Mouse (Mus musculus) T-helper 1 cell (primary cell): ENCODE measurements around the gene Prkn.
"Not testable (repeated sequence)": the region's sequence is repeated elsewhere in the genome, so short reads cannot be mapped to it uniquely, and the experiment has no call there.

Source experiments
- in situ Hi-C: fragments of 300-600 bp; cut with MboI, MseI; formaldehyde crosslinking; loops from one replicate; pipeline ENCODE4 v1.15.1; 2025; ENCODE audit warnings: high pct_unique_total_duplicates

Gene Prkn

GRCm38 (mm10) chr17:11975062-11975607, 1135.0 kb downstream of the Prkn start:
- in situ Hi-C loops = no loop called here

GRCm38 (mm10) chr17:11978260-11978821, 1138.2 kb downstream of the Prkn start:
- in situ Hi-C loops = no loop called here

DNA sequence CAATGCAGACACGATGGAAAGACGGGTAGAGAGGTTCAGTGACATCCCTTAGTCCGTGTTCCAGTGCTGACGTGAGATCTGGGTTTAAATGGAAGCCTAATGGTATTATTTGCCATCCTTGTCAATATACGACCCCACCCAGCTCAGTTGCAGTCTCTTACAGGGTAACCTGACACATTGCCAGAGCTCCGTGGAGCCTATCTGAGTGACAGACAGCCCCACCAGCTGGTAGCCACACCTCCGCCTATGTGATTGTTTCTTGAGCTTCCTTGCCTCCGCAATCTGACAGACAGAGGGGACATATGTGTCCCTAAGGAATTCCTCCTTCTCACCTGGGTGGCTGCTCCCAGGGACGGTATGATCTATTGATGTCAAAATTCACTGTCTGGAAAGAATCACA, 1141.5 kb downstream of the Prkn start:
- in situ Hi-C loops = no loop called here

GRCm38 (mm10) chr17:11988110-11988837, 1148.1 kb downstream of the Prkn start:
- in situ Hi-C loops = no loop called here

DNA sequence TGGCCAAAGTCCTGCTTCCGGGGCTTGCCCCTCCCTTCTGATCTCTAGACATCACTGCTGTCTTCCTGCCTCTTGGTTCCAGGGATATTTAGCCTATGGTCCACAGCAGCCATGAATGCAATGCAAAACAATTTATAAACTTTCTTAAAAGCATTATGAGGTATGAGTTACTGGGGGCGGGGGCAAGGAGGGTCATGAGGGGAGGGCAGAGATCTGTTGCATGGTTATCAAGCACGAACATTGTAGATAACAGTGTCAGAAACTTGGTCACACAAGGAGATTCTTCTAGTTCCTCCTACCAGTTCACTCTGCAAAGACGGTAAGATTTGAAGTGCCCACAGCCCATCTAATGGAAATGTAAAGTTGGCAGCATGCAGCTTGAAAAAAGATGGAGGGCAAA, 1149.1 kb downstream of the Prkn start:
- in situ Hi-C loops = no loop called here

DNA sequence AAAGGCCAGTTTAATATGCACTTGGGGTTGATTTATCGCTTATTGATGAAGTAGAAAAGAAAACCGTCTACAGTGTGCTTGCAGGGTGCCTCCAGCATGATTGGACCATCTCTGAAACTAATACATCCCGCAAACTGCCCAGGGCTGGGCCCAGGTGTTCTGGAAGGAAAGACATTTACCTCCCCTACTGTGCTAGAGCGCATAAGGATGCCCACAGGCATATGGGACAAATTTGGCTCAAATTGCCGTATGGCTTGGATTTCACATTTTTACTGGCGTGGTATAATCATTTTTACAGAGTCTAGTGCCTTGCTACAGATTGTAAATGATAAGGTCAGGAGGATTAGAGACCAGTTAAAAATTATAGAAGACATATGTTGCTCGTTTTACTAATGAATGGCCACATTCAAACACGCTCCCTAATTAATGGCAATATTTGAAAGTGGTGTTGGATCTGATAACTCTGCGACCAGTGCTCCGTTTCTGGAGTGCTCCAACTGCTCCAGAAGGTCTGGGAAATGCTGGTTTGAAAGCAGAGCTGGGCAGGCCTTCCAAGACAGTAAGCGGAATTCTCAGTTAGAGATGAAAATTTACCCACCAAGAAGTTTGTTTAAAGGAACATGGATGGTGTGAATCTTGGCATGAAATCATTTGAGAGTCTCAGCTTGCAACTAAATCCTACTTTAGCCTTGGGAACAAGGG, 1150.4 kb downstream of the Prkn start:
- in situ Hi-C loops = no loop called here

DNA sequence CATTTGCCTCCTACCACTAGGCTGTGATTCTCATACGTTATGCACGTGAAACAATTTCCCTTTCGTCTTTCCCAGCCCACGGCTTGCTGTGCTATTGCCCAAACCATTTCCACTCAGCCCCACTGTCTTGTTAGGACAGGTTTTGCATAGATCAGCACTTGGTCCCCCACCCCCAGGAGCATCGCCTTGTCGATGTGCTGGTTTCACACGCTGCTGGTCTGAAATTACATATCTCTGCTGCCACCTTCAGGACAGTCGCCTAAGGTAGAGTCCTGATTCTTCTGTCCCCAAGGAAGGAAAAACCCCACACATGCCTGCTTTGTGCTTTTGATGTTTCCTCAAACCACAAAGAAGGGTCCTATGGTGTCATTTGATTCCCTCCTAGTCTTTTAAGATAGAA, 1153.1 kb downstream of the Prkn start:
- in situ Hi-C loops = no loop called here

- in situ Hi-C loops = no loop called here
These were observed 1154.1 kb downstream of the Prkn start for GRCm38 (mm10) chr17:11994252-11994651.

GRCm38 (mm10) chr17:11994754-11995153, 1154.6 kb downstream of the Prkn start:
- in situ Hi-C loops = not testable (repeated sequence)

- in situ Hi-C loops = no loop called here
These were observed 1155.3 kb downstream of the Prkn start for GRCm38 (mm10) chr17:11995522-11995921.

DNA sequence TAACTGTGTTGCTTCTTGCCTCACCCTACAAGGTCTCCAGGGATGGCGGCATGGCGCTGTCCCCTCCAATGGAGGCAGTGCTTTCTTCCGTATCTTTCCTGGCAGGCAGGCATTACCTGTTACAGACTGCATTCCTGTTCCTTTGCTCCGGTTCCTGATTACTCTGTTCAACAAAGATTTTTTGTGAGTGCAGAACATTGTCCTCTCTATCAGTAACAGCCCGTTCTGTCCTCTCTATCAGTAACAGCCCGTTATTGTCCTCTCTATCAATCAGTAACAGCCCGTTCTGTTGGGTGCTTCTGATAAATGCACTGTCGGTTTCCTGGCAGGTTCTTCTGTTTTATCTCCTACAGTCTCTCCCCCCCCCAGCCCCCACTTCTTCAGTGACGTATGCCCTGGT, 1156.1 kb downstream of the Prkn start:
- in situ Hi-C loops = no loop called here

DNA sequence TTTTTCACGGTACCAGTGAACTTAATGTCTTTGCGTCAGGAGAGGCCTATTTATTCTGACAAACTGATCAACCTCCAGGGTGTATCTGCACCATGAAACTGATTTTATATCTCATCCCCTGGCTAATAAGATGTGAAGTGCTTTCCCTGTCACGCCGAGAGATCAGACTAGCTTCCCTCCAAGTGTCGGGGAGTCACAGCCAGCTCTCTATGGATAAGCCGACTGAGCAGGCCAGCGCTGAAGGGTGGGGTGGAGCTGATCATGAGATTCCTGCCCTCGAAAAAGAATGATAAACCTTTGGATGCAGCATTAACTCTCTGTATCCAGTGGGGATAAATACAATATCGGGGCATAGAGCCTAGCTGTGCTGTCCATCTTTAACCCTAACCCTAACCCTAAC, 1160.1 kb downstream of the Prkn start:
- in situ Hi-C loops = no loop called here

DNA sequence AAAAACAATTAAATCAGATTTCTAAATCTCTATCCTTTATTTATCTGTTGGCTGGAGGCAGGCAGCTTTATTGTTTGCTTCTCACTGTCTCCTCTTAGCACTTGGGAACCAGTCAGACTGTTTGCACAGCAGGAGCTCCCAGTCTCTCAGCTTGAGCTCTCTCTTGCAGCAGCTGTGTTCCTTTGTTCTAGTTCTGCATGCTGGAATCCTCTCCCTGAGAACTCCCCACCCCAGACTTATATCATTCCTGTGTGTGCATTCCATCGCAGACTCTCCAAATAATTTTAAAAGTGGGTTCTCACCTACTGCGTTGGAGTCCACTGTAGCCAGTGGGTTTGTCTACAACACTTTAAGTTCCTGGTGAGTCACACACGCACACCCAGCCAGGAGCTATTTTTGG, 1181.1 kb downstream of the Prkn start:
- in situ Hi-C loops = no loop called here

DNA sequence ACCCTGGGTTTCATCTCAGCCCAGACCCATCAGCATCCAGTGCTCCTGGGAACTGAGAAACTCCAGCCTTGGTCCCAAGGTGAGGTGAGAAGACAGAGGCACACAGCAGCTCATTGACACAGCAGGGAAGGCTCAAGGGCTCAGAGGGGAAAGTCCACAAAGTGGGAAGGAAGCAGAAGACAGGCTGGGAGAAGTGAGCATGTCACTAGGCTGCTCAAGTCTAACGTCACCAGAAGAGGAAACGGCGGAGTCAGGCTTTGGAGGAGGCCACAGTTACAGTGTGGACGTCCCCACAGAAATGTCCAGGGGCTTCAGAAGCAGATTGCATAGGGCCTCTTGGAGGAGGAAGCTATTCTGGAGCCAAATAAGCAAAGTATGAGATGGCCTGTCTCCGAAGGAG, 1189.2 kb downstream of the Prkn start:
- in situ Hi-C loops = no loop called here

GRCm38 (mm10) chr17:12029921-12030461, 1189.8 kb downstream of the Prkn start:
- in situ Hi-C loops = loop anchor here (5.0 kb wide), 1 partner anchor 342 kb away; no protein-coding TSS in a partner anchor

- in situ Hi-C loops = loop anchor here (5.0 kb wide), 1 partner anchor 342 kb away; no protein-coding TSS in a partner anchor
These were observed 1190.5 kb downstream of the Prkn start for GRCm38 (mm10) chr17:12030556-12031160.

GRCm38 (mm10) chr17:12031203-12031942, 1191.2 kb downstream of the Prkn start:
- in situ Hi-C loops = loop anchor here (5.0 kb wide), 1 partner anchor 341 kb away; no protein-coding TSS in a partner anchor

- in situ Hi-C loops = loop anchor here (5.0 kb wide), 1 partner anchor 340 kb away; no protein-coding TSS in a partner anchor
These were observed 1192.0 kb downstream of the Prkn start for GRCm38 (mm10) chr17:12032014-12032791.

DNA sequence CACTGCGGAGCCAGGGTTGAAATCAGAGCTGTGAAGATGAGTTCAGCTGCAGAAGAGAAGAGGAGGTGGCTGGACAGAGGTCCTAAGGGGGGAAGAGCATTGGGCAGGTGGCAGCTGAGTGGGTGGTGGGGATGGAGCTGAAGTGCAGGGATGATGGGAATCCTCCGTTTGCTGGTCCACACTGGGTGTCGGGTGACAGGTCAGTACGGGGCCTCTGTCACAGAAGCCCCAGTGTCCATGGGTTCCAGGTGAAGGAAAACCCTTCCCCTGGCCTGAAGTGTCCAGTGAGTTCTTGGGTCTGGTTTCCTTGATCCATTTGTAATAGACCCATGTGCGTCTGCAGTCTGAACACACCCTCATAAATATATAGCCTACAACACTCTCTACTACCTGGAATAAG, 1195.2 kb downstream of the Prkn start:
- in situ Hi-C loops = loop anchor here (5.0 kb wide), 1 partner anchor 177 kb away; no protein-coding TSS in a partner anchor

DNA sequence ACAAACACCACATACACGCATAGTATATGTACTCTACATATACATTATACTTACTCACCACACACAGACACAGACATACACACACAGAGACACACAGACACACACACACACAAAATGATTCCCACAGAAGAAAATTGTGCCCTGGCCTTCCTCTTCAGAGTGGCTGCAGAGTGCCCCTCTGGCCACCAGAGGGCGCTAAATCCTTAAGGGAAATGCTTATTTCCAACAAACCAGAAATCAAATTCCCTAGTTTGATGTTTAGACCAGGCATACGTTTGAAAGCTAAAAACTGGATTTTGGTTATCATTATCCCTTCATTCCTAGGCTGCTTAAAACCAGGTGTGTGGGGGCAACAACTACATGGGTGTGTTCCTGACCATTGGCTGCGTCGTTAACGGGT, 1196.0 kb downstream of the Prkn start:
- in situ Hi-C loops = loop anchor here (5.0 kb wide), 1 partner anchor 176 kb away; no protein-coding TSS in a partner anchor
